Mouse (Mus musculus): ENCODE data around the gene Kctd19. TPM values are rescaled to one million over a fixed set of nuclear protein-coding genes. Genes with fewer than 3 reads are reported as not detected.

The Kctd19 gene
- polyA plus RNA-seq, 1 experiment from 2014 or later: not detected

- peaks cover 8% of the 10 kb centered on the region; the same call in 1 of the 2 replicates for H3K4me1 ChIP-seq (ENCODE audit: control insufficient read depth, insufficient read depth, low read length)
- H3K4me2 ChIP-seq (ENCODE audit: low read length): no peak overlapping the region
- ATAC-seq (ENCODE audit: low FRiP score, low TSS enrichment) (no peak), DNase-seq (no peak)
- no peaks in the 10 kb centered on the region for H3K27me3 ChIP-seq (ENCODE audit: control insufficient read depth, insufficient read depth, low read length)
- H3K36me3 ChIP-seq (ENCODE audit: control insufficient read depth, insufficient read depth, low read length): no peaks in the 10 kb centered on the region
- no peak overlapping the region for H3K9ac ChIP-seq (replicated peaks; ENCODE audit: low read length)
- H3K4me3 ChIP-seq (replicated peaks; ENCODE audit: low read depth, low read length): no peak overlapping the region
- 97% methylated on average over 3 of the region's 3 CpGs for WGBS
- H3K27ac ChIP-seq (replicated peaks; ENCODE audit: low read depth, low read length): no peak overlapping the region
- H3K9me3 ChIP-seq (ENCODE audit: control insufficient read depth, low read length): no peaks in the 10 kb centered on the region
Observed at GRCm38 (mm10) chr8:105448188-105448587, 34.9 kb upstream of the Kctd19 start.

- Histone ChIP-seq H3K27ac (replicated peaks; ENCODE audit: low read depth, low read length) (peak overlapping the region; percentile 75; the same call in 1 of the 2 replicates), H3K4me1 (ENCODE audit: control insufficient read depth, insufficient read depth, low read length) (peaks cover 8% of the 10 kb centered on the region; the same call in 1 of the 2 replicates), H3K9me3 (ENCODE audit: control insufficient read depth, low read length) (no peaks in the 10 kb centered on the region), H3K4me2 (ENCODE audit: low read length) (peak overlapping the region; percentile 18), H3K9ac (replicated peaks; ENCODE audit: low read length) (no peak overlapping the region), H3K4me3 (replicated peaks; ENCODE audit: low read depth, low read length) (no peak overlapping the region), H3K36me3 (ENCODE audit: control insufficient read depth, insufficient read depth, low read length) (no peaks in the 10 kb centered on the region), H3K27me3 (ENCODE audit: control insufficient read depth, insufficient read depth, low read length) (no peaks in the 10 kb centered on the region)
- 4% methylated on average over 4 of the region's 4 CpGs for WGBS
- DNase-seq (peak; percentile 80), ATAC-seq (ENCODE audit: low FRiP score, low TSS enrichment) (peak; percentile 68; the same call in 1 of the 2 replicates)
Observed at GRCm38 (mm10) chr8:105446127-105446552, 32.8 kb upstream of the Kctd19 start.

- DNase-seq (peak; percentile 83), ATAC-seq (ENCODE audit: low FRiP score, low TSS enrichment) (peak; percentile 87)
- H3K4me2 ChIP-seq (ENCODE audit: low read length): peak overlapping the region; percentile 18
Observed at GRCm38 (mm10) chr8:105445296-105446126, 32.2 kb upstream of the Kctd19 start.

GRCm38 (mm10) chr8:105442661-105443060 is 29.4 kb upstream of the Kctd19 start:
- no peaks in the 10 kb centered on the region for H3K36me3 ChIP-seq (ENCODE audit: control insufficient read depth, insufficient read depth, low read length)
- H3K4me1 ChIP-seq (ENCODE audit: control insufficient read depth, insufficient read depth, low read length): peaks cover 13% of the 10 kb centered on the region; the same call in 1 of the 2 replicates
- H3K9ac ChIP-seq (replicated peaks; ENCODE audit: low read length): no peak overlapping the region
- DNase-seq: no peak
- no peak overlapping the region for H3K4me3 ChIP-seq (replicated peaks; ENCODE audit: low read depth, low read length)
- WGBS: 96% methylated on average over 5 of the region's 5 CpGs
- no peaks in the 10 kb centered on the region for H3K9me3 ChIP-seq (ENCODE audit: control insufficient read depth, low read length)
- no peaks in the 10 kb centered on the region for H3K27me3 ChIP-seq (ENCODE audit: control insufficient read depth, insufficient read depth, low read length)
- H3K4me2 ChIP-seq (ENCODE audit: low read length): no peak overlapping the region
- ATAC-seq (ENCODE audit: low FRiP score, low TSS enrichment): no peak
- H3K27ac ChIP-seq (replicated peaks; ENCODE audit: low read depth, low read length): no peak overlapping the region

More at GRCm38 (mm10) chr8:105445296-105446126, 32.2 kb upstream of the Kctd19 start:
- H3K9ac ChIP-seq (replicated peaks; ENCODE audit: low read length): no peak overlapping the region
- H3K9me3 ChIP-seq (ENCODE audit: control insufficient read depth, low read length): no peaks in the 10 kb centered on the region
- 6% methylated on average over 11 of the region's 11 CpGs for WGBS
- peaks cover 8% of the 10 kb centered on the region; the same call in 1 of the 2 replicates for H3K4me1 ChIP-seq (ENCODE audit: control insufficient read depth, insufficient read depth, low read length)
- no peak overlapping the region for H3K4me3 ChIP-seq (replicated peaks; ENCODE audit: low read depth, low read length)
- H3K36me3 ChIP-seq (ENCODE audit: control insufficient read depth, insufficient read depth, low read length): no peaks in the 10 kb centered on the region
- no peaks in the 10 kb centered on the region for H3K27me3 ChIP-seq (ENCODE audit: control insufficient read depth, insufficient read depth, low read length)
- H3K27ac ChIP-seq (replicated peaks; ENCODE audit: low read depth, low read length): peak overlapping the region; percentile 75

- Histone ChIP-seq H3K27ac (replicated peaks; ENCODE audit: low read depth, low read length) (no peak overlapping the region), H3K9me3 (ENCODE audit: control insufficient read depth, low read length) (no peaks in the 10 kb centered on the region), H3K9ac (replicated peaks; ENCODE audit: low read length) (no peak overlapping the region), H3K36me3 (ENCODE audit: control insufficient read depth, insufficient read depth, low read length) (no peaks in the 10 kb centered on the region), H3K27me3 (ENCODE audit: control insufficient read depth, insufficient read depth, low read length) (no peaks in the 10 kb centered on the region), H3K4me3 (replicated peaks; ENCODE audit: low read depth, low read length) (no peak overlapping the region), H3K4me1 (ENCODE audit: control insufficient read depth, insufficient read depth, low read length) (peaks cover 13% of the 10 kb centered on the region; the same call in 1 of the 2 replicates), H3K4me2 (ENCODE audit: low read length) (no peak overlapping the region)
- no peak for ATAC-seq (ENCODE audit: low FRiP score, low TSS enrichment)
- WGBS: 9% methylated on average over 6 of the region's 6 CpGs
- peak; percentile 71 for DNase-seq
Observed at GRCm38 (mm10) chr8:105441433-105441832, 28.1 kb upstream of the Kctd19 start.

- Histone ChIP-seq H3K4me2 (ENCODE audit: low read length) (no peak overlapping the region), H3K27ac (replicated peaks; ENCODE audit: low read depth, low read length) (no peak overlapping the region), H3K9me3 (ENCODE audit: control insufficient read depth, low read length) (no peaks in the 10 kb centered on the region), H3K27me3 (ENCODE audit: control insufficient read depth, insufficient read depth, low read length) (no peaks in the 10 kb centered on the region), H3K4me1 (ENCODE audit: control insufficient read depth, insufficient read depth, low read length) (peaks cover 7% of the 10 kb centered on the region), H3K4me3 (replicated peaks; ENCODE audit: low read depth, low read length) (no peak overlapping the region), H3K36me3 (ENCODE audit: control insufficient read depth, insufficient read depth, low read length) (no peaks in the 10 kb centered on the region), H3K9ac (replicated peaks; ENCODE audit: low read length) (no peak overlapping the region)
- DNase-seq (peak; percentile 53), ATAC-seq (ENCODE audit: low FRiP score, low TSS enrichment) (no peak)
- 34% methylated on average over 5 of the region's 5 CpGs for WGBS
Observed at GRCm38 (mm10) chr8:105438865-105439264, 25.6 kb upstream of the Kctd19 start.

GRCm38 (mm10) chr8:105437078-105437748 is 23.9 kb upstream of the Kctd19 start:
- Histone ChIP-seq H3K4me3 (replicated peaks; ENCODE audit: low read depth, low read length) (no peak overlapping the region), H3K36me3 (ENCODE audit: control insufficient read depth, insufficient read depth, low read length) (no peaks in the 10 kb centered on the region), H3K4me1 (ENCODE audit: control insufficient read depth, insufficient read depth, low read length) (peaks cover 22% of the 10 kb centered on the region), H3K27ac (replicated peaks; ENCODE audit: low read depth, low read length) (no peak overlapping the region), H3K4me2 (ENCODE audit: low read length) (no peak overlapping the region), H3K27me3 (ENCODE audit: control insufficient read depth, insufficient read depth, low read length) (no peaks in the 10 kb centered on the region), H3K9ac (replicated peaks; ENCODE audit: low read length) (no peak overlapping the region), H3K9me3 (ENCODE audit: control insufficient read depth, low read length) (no peaks in the 10 kb centered on the region)
- WGBS: 84% methylated on average over 5 of the region's 5 CpGs
- no peak for ATAC-seq (ENCODE audit: low FRiP score, low TSS enrichment)
- DNase-seq: no peak

- peaks cover 31% of the 10 kb centered on the region for H3K4me1 ChIP-seq (ENCODE audit: control insufficient read depth, insufficient read depth, low read length)
- H3K27me3 ChIP-seq (ENCODE audit: control insufficient read depth, insufficient read depth, low read length): no peaks in the 10 kb centered on the region
- no peak for ATAC-seq (ENCODE audit: low FRiP score, low TSS enrichment)
Observed at GRCm38 (mm10) chr8:105436218-105436617, 22.9 kb upstream of the Kctd19 start.

More at GRCm38 (mm10) chr8:105436218-105436617, 22.9 kb upstream of the Kctd19 start:
- WGBS: 70% methylated on average over 5 of the region's 5 CpGs
- Histone ChIP-seq H3K27ac (replicated peaks; ENCODE audit: low read depth, low read length) (no peak overlapping the region), H3K36me3 (ENCODE audit: control insufficient read depth, insufficient read depth, low read length) (no peaks in the 10 kb centered on the region), H3K4me3 (replicated peaks; ENCODE audit: low read depth, low read length) (no peak overlapping the region), H3K9ac (replicated peaks; ENCODE audit: low read length) (no peak overlapping the region), H3K4me2 (ENCODE audit: low read length) (no peak overlapping the region), H3K9me3 (ENCODE audit: control insufficient read depth, low read length) (no peaks in the 10 kb centered on the region)
- DNase-seq: no peak
